Mouse (Mus musculus): ENCODE measurements around the gene Gm3127.

Gm3127 gene

DNA sequence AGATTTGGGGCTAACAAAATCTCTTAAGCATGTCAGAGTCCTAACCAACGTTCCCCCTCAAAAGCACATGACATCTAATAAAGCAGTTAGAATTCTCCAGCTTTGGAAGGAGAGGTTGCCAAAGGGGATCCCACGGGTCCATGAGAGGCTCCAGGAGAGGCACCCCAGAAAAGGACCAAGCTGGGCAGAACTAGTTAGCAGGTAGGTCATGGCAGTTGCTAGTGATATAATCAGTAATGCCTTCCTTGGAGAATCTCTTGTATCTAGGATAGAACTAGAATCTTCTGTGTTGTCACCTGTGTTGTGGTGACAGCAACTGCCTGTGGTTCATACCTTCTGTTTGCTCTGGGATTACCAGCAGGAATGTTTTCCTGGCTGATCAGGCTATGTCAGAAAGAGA is at the start of gene Gm3127:
Gene Gm3127, plus strand, starts transcription at position 301 of the 400 bp plus-strand sequence.
- 77% methylated on average over 1 of the region's 2 CpGs for WGBS

DNA sequence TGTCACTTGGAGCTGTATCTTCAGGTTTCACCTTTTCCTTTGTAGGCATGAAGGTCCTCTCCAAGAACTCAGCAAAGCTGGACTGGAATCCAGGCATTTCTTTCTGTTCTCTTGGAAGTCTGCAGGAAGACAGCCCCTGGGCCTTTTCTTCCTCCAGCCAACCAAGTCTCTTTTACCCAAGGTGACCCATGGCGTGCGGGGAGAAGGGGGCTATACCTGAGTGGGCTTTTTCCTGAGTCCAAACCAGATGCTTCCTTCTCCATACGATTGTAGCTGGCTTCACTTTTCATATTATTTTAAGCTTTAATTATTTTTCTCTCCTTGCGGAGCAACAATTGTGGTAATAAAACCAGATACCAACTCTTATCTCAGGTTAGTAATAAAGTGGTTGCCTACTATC is 23.2 kb upstream of the Gm3127 start:
- 97% methylated on average over 4 of the region's 4 CpGs for WGBS

DNA sequence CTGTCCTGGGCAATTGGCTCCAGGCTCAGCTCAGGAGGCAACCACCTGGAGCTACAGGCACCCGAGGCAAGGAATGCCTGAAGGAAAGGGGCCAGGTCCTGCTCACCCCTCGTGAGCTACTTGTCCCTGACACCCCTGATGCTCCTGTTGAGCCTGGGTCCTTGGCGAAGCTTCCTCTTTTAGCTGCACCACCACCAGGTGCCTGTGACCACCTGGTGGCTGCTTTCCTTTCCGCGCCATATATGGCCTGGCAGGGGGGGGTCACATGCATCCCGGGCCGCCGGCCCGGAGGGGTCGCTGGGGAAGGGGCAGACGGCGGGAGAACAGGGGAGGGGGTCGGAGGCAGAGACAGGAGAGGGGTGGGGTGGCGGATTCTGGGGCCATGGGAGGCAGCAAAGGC is 17.2 kb downstream of the Gm3127 start:
- 6% methylated on average over 14 of the region's 14 CpGs for WGBS

DNA sequence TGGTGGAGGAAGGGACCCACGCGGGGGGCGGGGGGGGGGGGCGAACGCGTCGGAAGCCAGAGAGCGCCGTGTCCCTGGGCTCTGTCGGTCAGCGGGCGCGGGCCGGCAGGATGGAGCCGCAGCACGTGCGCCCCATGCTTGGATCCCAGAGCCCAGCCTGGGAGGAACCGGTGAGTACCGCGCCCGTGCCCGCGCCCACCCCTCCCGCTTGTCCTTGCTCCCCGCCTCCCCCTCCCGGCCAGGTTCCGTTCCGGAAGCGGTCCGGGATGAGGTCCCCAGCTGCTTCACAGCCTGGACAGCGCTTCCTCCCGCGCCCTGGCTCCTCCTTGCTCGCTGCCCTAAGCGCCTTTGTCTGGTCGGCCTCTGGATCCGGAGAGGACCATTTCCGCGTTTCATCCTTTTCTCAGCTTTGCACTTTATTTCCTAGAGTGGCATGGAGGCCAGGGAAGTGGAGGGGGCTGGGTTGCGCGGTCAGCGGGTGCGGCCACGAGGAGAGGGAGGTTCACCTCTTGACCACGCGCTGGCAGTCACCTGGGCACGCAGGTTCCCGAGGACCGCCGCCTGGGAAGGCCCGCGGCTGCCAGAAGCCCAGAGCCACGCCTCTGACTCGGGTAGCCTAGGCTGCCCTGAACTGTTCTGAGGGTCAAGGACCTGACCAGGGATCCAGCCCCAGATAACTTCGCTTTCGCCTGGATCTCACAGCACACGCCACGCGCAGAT is 17.8 kb downstream of the Gm3127 start, which contains the start of gene Gm2974:
Gene Gm2974, plus strand, starts transcription at position 86 of the 720 bp plus-strand sequence.
- WGBS: 9% methylated on average over 47 of the region's 59 CpGs

DNA sequence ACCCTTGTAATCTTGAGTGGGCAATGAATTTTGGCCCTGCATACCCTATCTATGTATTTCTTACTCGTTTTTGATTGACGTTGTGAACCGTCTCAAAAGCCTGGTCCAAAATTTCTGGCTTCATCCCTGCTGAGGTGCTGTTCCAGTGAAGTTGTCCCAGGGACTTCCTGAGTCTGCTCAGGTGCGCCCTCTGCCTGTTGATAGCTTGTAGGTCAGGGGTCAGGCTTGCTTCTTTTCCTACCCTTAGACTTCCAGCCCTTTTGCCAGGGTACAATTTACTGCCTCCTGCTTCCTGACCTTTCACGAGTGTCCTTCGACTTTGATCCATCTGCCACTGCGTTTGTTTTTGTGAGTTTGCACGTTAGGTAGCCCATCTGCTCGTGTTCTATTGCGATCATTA is 18.5 kb downstream of the Gm3127 start:
- 48% methylated on average over 8 of the region's 10 CpGs for WGBS
